Mouse (Mus musculus) cerebellum, adult 8-10 months (tissue): ENCODE data around the gene Gm10322.

Source experiments
- DNase-seq: peaks from one replicate; pipeline ENCODE4 v3.0.0; 2022

The Gm10322 gene

DNA sequence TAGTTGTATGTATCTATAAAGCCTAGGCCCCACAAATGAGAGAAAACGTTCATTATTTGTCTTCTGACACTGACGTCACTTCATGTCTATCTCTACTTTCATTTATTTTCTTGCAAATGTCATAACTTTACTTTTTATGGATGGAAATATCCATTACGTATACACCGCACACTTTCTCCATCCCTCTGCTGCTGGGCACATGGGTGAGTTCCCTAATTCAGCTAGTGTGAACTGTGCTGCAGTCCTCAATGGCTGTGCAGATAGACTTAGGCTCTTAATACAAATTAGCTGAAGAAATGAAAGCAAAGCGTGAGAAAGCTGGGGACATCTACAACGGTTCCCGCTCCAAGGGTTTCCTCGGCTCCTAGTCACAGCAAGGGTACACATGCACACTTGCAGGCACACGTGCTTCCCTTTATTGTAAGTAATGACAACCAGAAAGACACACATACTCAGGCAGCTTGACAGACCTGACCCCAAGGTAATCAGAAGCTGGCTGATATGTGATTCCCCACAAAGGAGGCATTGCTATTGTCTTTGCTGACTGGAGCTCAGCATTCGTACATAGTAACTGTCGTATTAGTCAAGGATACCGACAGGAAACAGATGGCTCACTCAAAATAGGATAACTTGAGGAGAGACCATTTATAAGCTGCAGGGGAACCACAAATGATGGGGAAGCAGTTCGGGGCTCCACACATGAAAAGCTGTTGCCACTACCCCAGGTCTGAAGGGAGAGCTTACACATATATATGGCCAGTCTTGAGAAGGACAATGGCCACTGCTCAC is 49.8 kb downstream of the Gm10322 start:
- no peak for DNase-seq
